Mouse (Mus musculus): ENCODE data around the gene Prmt9. TPM values are rescaled to one million over a fixed set of nuclear protein-coding genes. Genes with fewer than 3 reads are reported as not detected.

Gene Prmt9
- total RNA-seq (2021), result 10 to 100 TPM; 19.8 TPM
- long read RNA-seq, experiment 1, transcript Prmt9-201 (12 exons, 2,781 nt), result major isoform, 33 of 38 reads
- long read RNA-seq, experiment 1, partial matches to known transcripts, result 2 of 38 reads
- long read RNA-seq, experiment 1, other reads (novel, unspliced or antisense), result 3 of 38 reads
- long read RNA-seq, experiment 2, transcript Prmt9-201 (12 exons, 2,781 nt), result major isoform, 24 of 28 reads
- long read RNA-seq, experiment 2, partial matches to known transcripts, result 2 of 28 reads
- long read RNA-seq, experiment 2, other reads (novel, unspliced or antisense), result 2 of 28 reads

DNA sequence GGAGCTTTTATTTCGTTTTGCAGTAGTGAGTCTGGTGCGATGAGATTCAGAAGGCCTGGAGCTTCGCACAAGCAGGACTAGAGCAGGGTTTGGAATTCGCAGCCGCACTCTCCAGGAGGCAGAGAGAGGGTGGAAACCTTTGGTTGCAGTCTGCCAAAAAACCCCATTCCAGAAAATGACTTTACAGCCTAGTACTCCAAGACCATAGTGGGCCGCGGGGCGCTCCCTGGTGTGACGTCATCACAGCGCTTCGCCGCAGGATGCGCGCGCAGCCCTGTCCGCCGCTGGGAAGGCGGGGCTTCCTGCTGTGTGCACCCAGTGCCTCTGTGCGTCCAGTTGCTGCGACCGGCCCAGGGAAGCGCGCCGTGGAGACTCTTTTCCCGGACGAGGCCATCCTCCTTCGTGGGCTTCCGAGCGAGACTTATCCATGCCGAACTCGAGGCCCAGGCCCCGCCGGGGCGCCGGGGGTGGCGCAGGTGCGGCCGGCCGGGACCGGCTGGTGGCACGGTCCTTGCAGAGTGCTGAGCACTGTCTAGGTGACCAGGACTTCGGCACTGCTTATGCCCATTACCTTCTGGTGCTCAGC, at the start of gene Prmt9:
Prmt9 (plus strand) TSS at position 277 of the 586 bp plus-strand sequence.
- peak; percentile 91 to 94 for DNase-seq (ENCODE audit: low spot score in 2 of 2)

DNA sequence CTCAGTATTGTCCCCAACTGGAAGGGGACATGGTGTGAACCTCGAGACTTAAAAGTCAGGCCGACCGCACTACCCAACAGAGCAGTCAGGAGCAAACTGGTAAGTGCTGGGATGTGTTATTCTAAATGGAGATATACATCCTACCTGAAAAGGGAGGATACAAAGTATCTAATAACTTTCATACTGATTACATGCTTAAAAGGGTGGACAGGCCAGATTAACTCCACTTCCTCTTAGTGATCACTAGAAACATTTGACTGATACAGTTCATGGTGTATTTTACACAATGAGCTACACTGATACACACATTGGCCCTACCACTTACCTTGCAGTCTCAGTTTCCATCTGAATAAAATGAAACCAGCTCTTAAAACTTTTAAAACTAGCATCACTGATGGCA, 48.9 kb upstream of the Prmt9 start:
- DNase-seq (ENCODE audit: low spot score in 2 of 2), result no peak

DNA sequence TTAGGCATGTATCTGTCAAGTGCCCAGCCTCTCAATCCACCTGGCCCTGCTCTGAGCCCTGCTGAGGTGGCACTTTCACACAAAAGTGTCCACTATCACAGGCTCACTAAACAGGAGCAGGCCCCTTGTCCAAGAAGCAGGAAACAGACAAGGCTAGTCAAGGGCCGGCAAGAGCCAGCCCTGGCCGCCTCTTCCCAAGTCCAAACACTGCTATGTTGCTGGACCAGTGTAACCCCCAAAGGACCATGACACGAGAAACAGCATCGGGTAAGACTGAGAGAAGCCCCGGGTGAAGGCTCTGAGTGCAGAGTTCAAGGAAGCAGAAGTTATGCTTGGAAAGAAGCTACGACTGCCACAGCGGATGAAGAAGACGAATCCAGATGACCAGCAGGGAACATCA, 48.1 kb upstream of the Prmt9 start:
- DNase-seq (ENCODE audit: low spot score in 2 of 2), result no peak

DNA sequence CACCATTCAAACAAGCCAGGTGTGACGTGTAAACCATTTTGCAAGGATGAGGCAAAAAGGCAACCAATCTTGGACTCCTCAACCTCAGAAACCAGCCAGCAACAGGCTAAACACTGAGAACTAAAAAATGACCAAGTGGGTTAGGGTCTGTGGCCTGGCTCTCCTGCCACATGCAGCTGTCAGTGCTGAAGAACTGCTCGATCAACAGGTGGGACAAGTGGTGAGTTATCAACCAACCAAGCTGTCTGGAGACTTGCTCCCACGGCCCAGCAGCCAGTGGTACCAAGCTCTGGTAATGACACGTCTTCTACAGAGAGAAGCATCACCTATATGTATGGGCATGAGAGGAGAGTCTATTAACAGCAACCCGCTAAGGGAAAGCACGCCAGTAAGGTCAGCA, 46.6 kb upstream of the Prmt9 start:
- DNase-seq (ENCODE audit: low spot score in 2 of 2), result no peak

DNA sequence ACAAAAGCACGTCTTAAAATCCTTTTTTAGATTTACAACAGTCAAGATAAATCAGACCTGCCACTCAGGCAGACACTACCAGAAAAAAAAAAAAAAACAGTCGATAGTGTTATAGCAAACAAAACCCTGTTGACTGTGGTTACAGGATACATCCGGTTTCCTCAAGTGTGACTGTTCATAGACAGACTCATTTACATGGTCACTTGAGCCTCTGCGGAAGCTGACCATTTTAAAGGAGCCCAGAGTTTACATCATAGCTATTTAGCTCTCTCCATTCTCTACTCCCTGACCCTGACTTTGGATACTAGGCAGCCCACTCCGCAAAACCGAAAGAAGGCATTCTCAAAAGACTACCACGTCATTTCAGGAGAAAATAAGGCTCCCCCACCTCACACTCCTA, 42.7 kb upstream of the Prmt9 start:
- no peak for DNase-seq (ENCODE audit: low spot score in 2 of 2)

DNA sequence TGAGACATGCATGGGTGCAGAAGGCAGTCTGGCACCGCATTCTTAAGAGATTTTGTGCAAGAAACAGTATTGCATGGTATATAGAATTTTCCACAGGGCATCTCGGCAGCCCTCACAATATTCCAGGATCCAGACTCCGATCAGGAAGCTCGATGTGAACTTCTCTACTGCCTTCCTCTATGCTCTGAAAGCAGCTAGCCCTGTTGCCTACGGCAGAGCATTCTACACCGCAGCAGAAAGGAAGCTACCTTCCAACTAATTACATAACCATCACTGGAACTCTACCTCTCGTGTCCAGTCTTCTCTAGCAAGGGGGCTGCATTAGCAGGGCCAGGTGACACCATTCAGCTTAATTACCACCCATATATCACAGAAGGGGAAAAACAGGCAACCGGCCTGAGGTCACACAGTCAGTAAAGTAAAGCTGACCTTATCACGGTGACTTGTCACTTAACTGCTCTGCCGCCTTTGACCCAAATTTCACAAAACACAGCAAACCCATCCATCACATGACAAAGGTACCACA, 41.6 kb upstream of the Prmt9 start:
- no peak for DNase-seq (ENCODE audit: low spot score in 2 of 2)

DNA sequence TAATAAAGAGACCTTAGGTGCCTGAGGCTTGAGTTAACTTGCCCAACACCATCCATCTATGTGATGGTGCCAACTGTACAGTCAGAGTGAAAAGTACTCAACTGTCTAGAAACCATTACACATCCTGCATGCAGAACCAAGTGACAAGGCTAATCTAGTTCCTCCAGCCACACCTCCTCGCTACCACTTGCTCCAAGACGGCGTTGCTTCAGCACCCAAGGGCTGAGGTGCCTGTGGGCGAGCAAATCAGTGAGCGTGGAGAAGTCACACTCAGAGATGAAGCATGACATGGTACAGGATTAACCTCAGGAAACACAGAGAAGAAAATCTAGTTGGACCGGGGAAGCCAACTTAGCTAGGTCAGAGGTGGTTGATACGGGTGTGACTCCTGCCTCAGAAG, 40.2 kb upstream of the Prmt9 start:
- DNase-seq (ENCODE audit: low spot score in 2 of 2), result no peak

DNA sequence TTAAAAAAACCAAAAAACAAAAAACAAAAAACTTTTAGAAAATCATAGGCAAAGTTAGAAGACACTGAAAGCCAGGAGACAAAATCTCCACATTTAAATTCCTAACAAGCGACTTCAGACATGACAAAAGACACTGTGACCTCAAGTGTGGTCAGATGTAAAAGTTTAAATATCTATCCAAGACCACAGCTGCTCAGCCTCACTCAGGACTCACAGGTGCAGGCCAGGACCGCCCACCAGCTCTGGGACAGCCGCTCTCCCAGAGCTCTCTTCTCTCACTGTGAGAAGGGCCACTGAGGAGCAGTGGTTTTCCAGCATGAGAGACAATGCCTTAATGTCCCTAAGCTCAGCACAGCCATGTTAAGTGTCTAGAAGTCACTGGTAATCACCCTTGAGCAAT, 38.8 kb upstream of the Prmt9 start:
- DNase-seq (ENCODE audit: low spot score in 2 of 2), result no peak

DNA sequence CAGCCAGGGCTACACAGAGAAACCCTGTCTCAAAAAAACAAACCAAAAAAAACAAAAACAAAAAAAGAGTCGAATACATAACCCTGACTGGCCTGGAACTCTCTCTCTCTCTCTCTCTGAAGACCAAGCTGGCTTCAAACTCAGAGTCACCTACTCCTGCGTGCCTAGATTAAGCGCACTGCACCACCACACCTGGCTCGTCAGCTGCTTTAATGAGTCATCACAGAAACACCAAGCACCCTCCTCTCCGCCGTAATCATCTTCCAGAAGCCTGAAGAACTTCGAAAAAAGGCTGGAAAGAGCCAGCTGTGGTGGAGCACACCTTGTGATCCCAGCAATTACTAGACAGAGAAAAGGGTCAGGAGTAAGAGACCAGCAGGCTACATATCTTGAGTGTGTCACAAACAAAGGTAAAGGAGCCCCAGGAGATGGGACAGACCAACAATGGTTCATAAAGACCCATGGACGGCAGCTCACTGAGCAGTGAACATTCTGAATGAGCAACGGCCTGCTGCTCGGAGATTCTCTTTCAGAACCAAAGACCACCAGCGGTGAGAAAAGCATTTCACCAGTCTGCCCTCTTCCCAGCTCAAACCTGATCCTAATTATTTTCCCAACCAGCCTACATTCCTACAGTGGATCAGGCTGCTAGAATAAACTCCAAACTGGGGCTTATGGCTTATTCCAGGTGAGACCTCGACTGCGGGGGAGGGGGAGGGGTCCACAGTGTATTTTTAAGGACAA, 37.3 kb upstream of the Prmt9 start:
- DNase-seq (ENCODE audit: low spot score in 2 of 2), result no peak

DNA sequence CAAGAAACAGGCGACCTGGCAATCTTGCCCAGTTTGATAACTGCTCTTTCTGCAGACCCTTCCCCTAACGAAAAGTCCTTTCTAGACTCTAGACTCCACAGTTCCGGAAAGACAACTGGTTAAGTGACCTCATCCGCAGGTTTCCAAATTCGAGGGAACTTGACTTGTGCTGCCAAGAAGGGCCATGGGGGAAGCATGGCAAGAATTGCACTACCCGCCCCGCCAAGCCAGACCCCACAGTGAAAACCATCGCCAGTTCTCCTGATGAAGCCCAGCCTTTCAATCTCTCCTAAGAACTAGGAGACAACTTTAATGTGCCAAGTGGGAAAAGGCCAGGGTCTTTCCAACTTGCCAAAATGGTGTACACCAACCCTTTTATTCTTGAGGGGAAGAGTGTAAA, 34.0 kb upstream of the Prmt9 start:
- DNase-seq (ENCODE audit: low spot score in 2 of 2), result no peak

DNA sequence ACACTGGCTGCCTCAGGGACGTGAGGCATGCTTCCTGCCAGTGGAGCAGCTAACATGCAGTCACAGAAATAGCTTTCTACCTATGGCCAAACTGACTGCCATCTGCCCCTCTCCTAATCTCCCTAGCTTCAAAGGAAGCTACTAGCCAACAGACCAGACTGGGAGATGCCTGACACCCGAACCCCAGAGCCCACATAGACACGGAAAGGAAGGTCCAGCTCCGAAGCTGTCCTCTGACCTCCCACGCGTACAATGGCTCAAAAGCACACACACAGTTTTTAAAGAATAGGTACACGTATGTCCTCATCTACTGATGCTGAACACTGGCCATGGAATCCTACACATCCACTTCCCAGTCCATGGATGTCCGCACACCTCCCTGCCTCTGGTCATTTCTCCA, 33.4 kb upstream of the Prmt9 start:
- no peak for DNase-seq (ENCODE audit: low spot score in 2 of 2)

DNA sequence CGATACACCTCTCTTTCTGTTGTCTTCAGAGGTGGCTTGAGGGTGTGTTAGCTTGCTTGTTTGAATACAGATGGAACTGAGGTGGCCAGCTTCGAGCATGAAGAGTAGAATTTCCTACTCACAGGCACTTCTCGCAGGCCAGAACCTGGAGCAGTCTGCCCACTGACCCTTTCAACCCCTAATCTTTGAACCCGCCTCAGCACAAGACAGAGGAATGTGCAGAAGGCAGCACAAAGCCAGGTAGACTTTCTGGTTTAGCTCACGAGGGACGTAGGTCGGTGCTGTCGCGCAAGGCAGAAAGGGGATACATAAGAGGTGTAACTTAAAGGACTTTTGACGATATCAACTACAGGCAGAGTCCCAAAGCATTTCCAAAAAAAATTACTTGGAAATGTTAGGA, 32.4 kb upstream of the Prmt9 start:
- DNase-seq (ENCODE audit: low spot score in 2 of 2), result no peak

DNA sequence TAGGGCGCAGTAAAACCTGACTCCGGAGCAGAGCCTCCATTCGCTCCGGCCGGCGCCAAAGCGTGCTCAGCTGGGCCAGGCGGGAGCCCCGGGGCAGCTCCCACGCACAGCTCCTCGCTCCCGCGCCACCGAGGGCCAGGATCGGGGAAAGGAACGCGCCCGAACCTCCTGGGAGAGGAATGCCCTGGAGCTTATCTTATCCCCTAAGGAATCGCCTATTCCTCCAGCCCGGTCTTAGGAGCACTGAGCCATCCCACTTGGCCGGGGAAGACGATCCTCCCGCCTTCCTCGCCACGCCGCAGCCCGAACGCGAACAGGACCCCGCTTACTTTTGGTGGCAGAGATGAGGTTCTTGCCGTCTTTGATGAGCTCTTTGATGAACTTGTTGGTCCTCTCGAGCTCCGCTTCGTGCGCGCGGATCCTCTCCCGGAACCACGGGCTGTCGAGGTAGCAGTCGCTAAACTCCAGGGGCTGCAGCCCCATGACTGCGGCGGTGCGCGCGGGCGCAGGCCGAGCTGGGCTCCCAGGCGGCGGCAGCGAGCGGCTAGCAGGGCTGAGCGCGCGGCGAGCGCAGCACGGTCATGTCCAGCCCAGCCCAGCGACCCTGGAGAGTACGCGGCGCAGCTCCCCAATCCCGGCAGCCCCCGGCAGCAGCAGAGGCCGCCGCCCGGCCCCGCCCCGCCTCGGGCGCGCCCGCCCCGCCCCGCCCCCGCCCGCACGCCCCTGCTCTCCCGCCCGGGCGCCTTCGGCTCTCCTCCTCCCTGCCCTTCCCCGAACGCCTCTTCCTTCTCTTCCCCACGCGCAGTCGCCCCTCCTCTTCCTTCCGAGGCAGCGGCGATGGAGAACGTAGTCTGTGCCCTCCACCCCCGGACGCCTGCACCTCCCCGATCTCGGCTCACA, 31.6 kb upstream of the Prmt9 start, which contains the start of gene Arhgap10:
Arhgap10 (minus strand) TSS at position 653 of the 900 bp plus-strand sequence.
- peak; percentile 50 to 56 for DNase-seq (ENCODE audit: low spot score in 2 of 2)

DNA sequence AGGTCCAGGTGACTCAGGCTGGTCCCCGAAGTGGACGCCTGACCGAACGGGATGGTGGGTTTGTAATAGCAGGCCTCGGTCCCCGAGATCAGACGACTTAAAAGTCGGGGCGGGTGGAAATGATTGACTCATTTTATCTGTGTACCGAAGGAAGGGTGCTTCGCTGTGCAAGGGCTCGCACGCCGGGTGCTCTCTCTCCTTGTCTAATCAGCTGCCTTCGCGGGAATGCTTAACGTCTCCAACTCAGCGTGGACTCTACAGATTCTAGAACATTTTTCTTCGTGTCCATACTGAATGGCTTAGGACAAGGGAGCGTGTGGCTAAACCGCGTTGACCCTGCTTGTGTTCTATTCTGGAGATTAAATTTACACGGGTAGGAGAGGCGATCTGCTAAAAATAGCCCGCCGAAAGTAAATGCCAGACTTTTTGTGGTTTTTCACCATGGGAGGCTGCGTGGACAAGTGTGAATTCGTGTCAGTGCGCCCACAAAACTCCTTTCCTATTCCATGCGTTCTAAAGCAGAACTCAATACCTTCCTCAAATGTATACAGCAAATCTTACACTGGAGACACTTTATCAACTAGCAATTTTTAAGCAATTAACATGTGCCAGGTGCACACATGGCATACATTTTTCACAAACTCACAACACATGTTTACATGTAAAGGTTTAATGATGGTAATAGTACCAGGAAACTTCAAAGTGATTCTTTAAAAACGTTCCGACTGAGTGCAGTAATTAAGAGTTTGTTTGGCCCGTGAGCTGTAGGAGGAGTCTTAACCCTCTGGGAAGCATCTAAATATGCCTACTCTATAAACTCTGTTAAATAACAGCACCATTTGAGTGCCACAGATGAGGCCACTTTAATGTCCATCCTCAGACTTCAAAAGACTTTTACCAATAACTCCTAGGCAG, 30.7 kb upstream of the Prmt9 start:
- peak; percentile 30 to 58 for DNase-seq (ENCODE audit: low spot score in 2 of 2)

DNA sequence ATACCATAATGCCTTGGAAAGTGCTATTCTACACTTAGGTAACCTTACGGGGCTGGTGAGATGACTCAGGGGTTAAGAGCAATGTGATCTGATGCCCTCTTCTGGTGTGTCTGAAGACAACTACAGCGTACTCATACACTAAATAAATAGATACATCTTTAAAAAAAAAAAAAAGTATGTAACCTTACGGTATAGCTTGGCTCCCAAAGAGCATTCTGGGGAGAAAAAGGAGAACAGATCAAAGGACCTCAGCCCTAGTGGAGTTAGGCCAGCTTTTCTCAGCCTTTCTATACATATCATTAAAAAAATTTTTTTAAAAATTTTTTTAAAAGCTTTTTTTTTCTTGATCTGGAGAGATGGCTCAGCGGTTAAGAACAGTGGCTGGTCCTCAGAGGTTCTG, 28.6 kb upstream of the Prmt9 start:
- DNase-seq (ENCODE audit: low spot score in 2 of 2), result no peak

DNA sequence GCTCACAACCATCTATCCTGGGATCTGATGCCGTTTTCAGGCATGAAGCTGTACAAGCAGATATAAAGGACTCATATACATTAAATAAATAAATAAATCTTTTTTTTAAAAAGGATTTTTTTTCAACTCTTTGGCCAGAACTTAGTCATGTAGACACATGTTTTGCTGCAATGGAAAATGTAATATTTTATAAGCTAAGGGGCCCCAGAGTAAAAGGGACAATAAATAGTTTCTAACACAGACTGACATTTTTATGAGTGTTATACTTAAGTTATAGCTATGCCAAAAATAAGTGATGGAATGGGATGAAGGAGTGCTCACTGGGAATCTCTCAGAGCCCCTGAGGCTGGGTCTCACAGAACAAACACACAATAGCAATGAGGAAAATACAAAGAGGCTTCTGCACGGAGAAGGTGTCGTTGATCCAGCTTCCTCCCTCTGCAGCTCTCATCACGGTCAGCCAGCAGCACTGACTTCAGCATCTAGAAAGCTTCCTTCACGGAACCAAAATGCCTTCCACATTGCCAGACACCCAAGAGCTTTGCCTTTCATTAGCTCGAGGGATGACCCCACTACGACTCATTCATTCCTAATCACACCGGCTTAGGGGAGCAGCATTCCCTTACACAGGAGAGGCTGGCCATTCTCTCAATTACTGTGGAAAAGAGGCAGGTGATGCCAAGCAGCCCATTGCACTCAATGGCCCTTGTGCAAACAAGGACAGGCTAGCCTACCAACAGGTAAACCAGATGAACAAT, 28.0 kb upstream of the Prmt9 start:
- DNase-seq (ENCODE audit: low spot score in 2 of 2), result no peak

DNA sequence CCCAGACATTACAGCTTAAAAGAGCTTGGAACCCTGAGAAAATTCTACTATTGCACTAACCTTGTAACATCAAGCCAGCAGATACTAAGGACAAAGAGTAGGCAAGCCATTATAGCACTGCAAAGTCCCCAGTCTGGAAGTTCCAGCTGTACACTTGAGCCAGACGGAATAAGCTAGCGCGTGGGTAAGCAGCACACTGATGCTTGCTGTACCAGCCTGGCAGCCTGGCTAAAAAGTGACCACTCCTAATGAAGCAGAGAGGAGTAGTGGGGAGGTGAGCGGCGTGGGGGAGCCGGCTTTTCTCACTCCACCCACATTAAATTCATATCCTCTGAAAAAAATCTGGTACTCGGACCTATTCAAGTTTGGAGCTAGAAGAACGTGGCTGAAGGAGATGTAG, 26.2 kb upstream of the Prmt9 start:
- DNase-seq (ENCODE audit: low spot score in 2 of 2), result peak in 1 of 2 experiments; percentile 35

DNA sequence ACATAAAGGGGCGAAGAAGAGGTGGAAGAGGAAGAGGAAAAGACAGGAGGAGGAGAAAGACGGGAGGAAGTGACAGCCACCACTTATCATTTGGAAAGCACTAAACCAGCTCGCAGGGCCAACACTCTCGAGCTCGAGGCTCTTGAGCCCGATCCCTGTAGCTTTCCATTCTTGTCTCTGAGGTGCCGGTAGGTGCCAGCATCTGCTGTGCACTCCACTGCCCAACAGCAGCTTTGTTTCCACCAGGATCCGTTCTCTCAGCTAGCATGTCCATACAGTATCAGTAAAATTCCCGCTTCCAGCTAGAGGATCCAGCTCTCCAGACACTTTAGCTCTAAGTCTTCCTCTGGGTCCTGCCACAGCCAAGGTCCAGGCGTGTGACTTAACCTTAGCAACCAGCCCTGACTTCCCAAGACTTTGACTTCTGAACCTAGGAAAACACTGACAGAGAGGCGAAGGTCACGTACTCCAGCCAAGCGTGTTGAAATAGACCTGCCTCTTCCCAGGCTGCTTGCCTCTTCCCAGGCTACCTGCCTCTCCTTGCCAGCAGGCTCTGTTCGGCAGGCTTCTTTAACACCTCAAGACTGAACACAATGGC, 25.1 kb upstream of the Prmt9 start:
- DNase-seq (ENCODE audit: low spot score in 2 of 2), result no peak

DNA sequence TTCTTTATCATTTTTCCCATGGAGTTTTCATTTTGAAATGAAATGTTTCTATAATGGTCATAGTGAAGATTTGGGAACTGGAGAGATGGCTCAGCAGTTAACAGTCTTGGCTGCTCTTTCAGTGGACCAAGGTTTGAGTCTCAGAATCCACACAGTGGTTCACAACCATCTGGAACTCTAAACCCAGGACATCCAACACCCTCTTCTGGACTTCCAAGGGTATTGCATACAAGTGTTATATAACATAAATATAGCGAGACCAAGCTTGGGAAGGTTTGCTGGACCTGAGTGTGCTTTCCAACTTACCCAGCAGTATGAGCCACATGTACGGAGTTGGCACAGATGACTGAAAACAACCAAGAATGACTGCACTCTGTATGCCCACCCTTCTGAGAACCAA, 24.3 kb upstream of the Prmt9 start:
- no peak for DNase-seq (ENCODE audit: low spot score in 2 of 2)
